Mouse (Mus musculus) spleen, postnatal 10 days (tissue): ENCODE results near the gene Dusp10.

Experiments
- DNase-seq, 2 experiments: peaks; one replicate each; pipeline ENCODE4 v3.0.0; 2021 to 2022; ENCODE audit warnings: low spot score in 2 of 2

Gene Dusp10

GRCm38 (mm10) chr1:184100927-184101749 is 88.0 kb downstream of the Dusp10 start:
- DNase-seq: no peak

- DNase-seq: no peak
Measured at GRCm38 (mm10) chr1:184101750-184102046, 88.6 kb downstream of the Dusp10 start.

GRCm38 (mm10) chr1:184106832-184107231 is 93.7 kb downstream of the Dusp10 start:
- DNase-seq: no peak

- DNase-seq: no peak
Measured at GRCm38 (mm10) chr1:184107448-184107847, 94.3 kb downstream of the Dusp10 start.

DNA sequence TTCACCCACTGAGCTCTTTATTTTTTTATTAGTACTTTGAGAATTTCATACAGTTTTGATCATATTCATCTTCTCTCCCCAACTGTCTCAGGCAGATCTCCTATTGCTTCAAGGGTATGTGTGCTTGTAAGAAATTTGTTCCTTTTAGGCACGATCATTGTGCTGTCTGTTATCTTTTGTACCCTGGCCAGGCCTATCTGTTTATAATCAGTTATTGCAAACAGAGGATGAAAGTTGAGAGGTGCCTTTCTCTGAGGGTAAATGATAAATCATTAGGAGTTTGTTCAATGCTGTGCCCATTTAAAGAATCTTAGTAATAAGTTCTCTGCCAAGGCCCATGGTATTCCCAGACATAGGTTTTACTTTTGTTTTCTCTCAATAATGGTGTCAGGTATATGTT is 95.2 kb downstream of the Dusp10 start:
- no peak for DNase-seq

DNA sequence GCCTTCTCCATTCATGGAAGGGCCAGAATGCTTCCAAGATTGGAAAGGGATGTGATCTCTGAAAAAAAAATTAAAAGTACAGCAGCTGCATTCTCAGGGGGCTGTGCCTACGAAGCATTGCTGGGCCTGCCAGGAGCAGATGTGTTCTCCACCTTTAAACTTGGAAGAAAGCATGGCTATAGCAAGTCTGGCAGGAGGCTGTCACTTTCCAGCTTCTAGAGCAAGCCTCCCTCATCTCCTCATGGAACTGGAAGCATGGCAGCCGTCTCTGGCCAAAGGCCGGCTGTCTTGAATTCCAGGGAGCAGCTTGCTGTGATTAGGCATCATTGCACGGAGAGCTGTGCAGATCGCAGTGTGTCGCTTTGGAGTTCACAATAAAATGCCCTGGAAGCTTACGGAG is 104.5 kb downstream of the Dusp10 start:
- no peak for DNase-seq

- no peak for DNase-seq
Measured at GRCm38 (mm10) chr1:184117991-184118390, 104.9 kb downstream of the Dusp10 start.

- DNase-seq: no peak
Measured at GRCm38 (mm10) chr1:184118586-184118985, 105.5 kb downstream of the Dusp10 start.
